Mouse (Mus musculus) heart, embryonic 10.5 days (tissue): ENCODE results near the gene Flna. TPM values are rescaled to one million over a fixed set of nuclear protein-coding genes. Genes with fewer than 3 reads are reported as not detected.

Experiments used
- DNase-seq: peaks from one replicate; pipeline ENCODE4 v3.0.0-alpha.2; 2017; ENCODE audit warnings: low spot score
- H3K27ac ChIP-seq: fragments of 300-500 bp; sonication (generic); 2 replicates; pipeline ENCODE4 v1.5.1; 2016; ENCODE audit warnings: mild to moderate bottlenecking
- H3K27me3 ChIP-seq: fragments of 300-500 bp; sonication (generic); 2 replicates; pipeline ENCODE4 v1.6.1; 2016; ENCODE audit warnings: mild to moderate bottlenecking; ENCODE audit not compliant: poor library complexity, insufficient read depth, severe bottlenecking
- H3K36me3 ChIP-seq: fragments of 300-500 bp; sonication (generic); 2 replicates; pipeline ENCODE4 v1.6.1; 2016; ENCODE audit warnings: mild to moderate bottlenecking, moderate library complexity
- H3K4me1 ChIP-seq: fragments of 300-500 bp; sonication (generic); 2 replicates; pipeline ENCODE4 v1.6.1; 2016; ENCODE audit warnings: mild to moderate bottlenecking
- H3K4me3 ChIP-seq: fragments of 300-500 bp; sonication (generic); 2 replicates; pipeline ENCODE4 v1.5.1; 2016; ENCODE audit warnings: mild to moderate bottlenecking, moderate library complexity
- H3K9me3 ChIP-seq: fragments of 300-500 bp; sonication (generic); 2 replicates; pipeline ENCODE4 v1.6.1; 2016; ENCODE audit warnings: mild to moderate bottlenecking, moderate library complexity
- whole genome bisulfite sequencing: fragments of 180-500 bp; shearing (Covaris S2); methylation state at CpG from one replicate; pipeline ENCODE4 v1.1.7; 2016; 5-methylcytosine and 5-hydroxymethylcytosine counted together
- polyA plus RNA-seq: library from polyadenylated mRNA; unstranded; fragments of >200 nt; fragmentation: Nextera tagmentation; extraction: Ambion mirVana; gene quantifications from 2 replicates; pipeline ENCODE4 v1.2.1, GENCODE M21; 2016

The Flna gene
- polyA plus RNA-seq, 1 experiment from 2014 or later = 236 TPM

GRCm38 (mm10) chrX:74270062-74270901 is 20.7 kb upstream of the Flna start, which contains the start of gene Rpl10:
Gene Rpl10, plus strand, starts transcription at chrX:74270812.
- Histone ChIP-seq H3K27me3 (no peaks in the 10 kb centered on the region), H3K27ac (peak within 1 kb of the TSS; percentile 91), H3K9me3 (no peaks in the 10 kb centered on the region), H3K4me3 (peak within 1 kb of the TSS; percentile 65), H3K36me3 (peaks cover 10% of the 10 kb centered on the region; the same call in 1 of the 2 replicates), H3K4me1 (no peaks in the 10 kb centered on the region)
- DNase-seq = peak; percentile 97
- 14% methylated on average over 42 of the region's 42 CpGs for WGBS

GRCm38 (mm10) chrX:74269736-74270061 is 20.1 kb upstream of the Flna start:
- Histone ChIP-seq H3K27ac (peak overlapping the region; percentile 91), H3K4me3 (peak overlapping the region; percentile 65), H3K27me3 (no peaks in the 10 kb centered on the region), H3K9me3 (no peaks in the 10 kb centered on the region), H3K4me1 (no peaks in the 10 kb centered on the region), H3K36me3 (peaks cover 10% of the 10 kb centered on the region; the same call in 1 of the 2 replicates)
- DNase-seq = no peak
- 28% methylated on average over 3 of the region's 3 CpGs for WGBS

- H3K4me1 ChIP-seq = 0 out of 2 replicates have a peak, but pooled peaks cover 5% of the 10 kb centered on the region
- WGBS = 87% methylated on average over 3 of the region's 3 CpGs
- no peak overlapping the region for H3K27ac ChIP-seq
- H3K36me3 ChIP-seq = peaks cover 22% of the 10 kb centered on the region
- H3K4me3 ChIP-seq = no peak overlapping the region
- no peak for DNase-seq
- no peaks in the 10 kb centered on the region for H3K9me3 ChIP-seq
- H3K27me3 ChIP-seq = no peaks in the 10 kb centered on the region
Measured at GRCm38 (mm10) chrX:74257746-74258145, 8.1 kb upstream of the Flna start.

GRCm38 (mm10) chrX:74254888-74255565 is 5.4 kb upstream of the Flna start:
- H3K4me3 ChIP-seq = peak overlapping the region; percentile 70
- H3K27me3 ChIP-seq = 0 out of 2 replicates have a peak, but pooled peaks cover 3% of the 10 kb centered on the region
- DNase-seq = no peak
- 0 out of 2 replicates have a peak, but pooled peaks cover 5% of the 10 kb centered on the region for H3K4me1 ChIP-seq
- H3K36me3 ChIP-seq = peaks cover 19% of the 10 kb centered on the region
- no peaks in the 10 kb centered on the region for H3K9me3 ChIP-seq
- peak overlapping the region; percentile 91 for H3K27ac ChIP-seq
- 19% methylated on average over 31 of the region's 31 CpGs for WGBS

GRCm38 (mm10) chrX:74254153-74254887 is 4.7 kb upstream of the Flna start, which contains the start of gene Emd:
Gene Emd, plus strand, starts transcription at chrX:74254687.
- H3K4me3 ChIP-seq = peak within 1 kb of the TSS; percentile 70
- H3K36me3 ChIP-seq = peaks cover 18% of the 10 kb centered on the region
- H3K27ac ChIP-seq = peak within 1 kb of the TSS; percentile 91
- 0 out of 2 replicates have a peak, but pooled peaks cover 5% of the 10 kb centered on the region for H3K4me1 ChIP-seq
- DNase-seq = peak; percentile 96
- 26% methylated on average over 39 of the region's 39 CpGs for WGBS
- no peaks in the 10 kb centered on the region for H3K9me3 ChIP-seq
- H3K27me3 ChIP-seq = 0 out of 2 replicates have a peak, but pooled peaks cover 3% of the 10 kb centered on the region

GRCm38 (mm10) chrX:74248651-74249050 is 969 bp downstream of the Flna start:
- Histone ChIP-seq H3K36me3 (peaks cover 3% of the 10 kb centered on the region), H3K27me3 (0 out of 2 replicates have a peak, but pooled peaks cover 3% of the 10 kb centered on the region), H3K4me3 (peak overlapping the region; percentile 57), H3K27ac (peak overlapping the region; percentile 86), H3K9me3 (no peaks in the 10 kb centered on the region), H3K4me1 (no peaks in the 10 kb centered on the region)
- peak; percentile 81 for DNase-seq
- 23% methylated on average over 3 of the region's 3 CpGs for WGBS

GRCm38 (mm10) chrX:74246693-74247092 is 2.9 kb downstream of the Flna start:
- H3K4me3 ChIP-seq = peak overlapping the region; percentile 70
- 25% methylated on average over 15 of the region's 15 CpGs for WGBS
- DNase-seq = no peak
- peak overlapping the region; percentile 92 for H3K27ac ChIP-seq
- no peaks in the 10 kb centered on the region for H3K27me3 ChIP-seq
- no peaks in the 10 kb centered on the region for H3K9me3 ChIP-seq
- no peaks in the 10 kb centered on the region for H3K4me1 ChIP-seq
- peaks cover 22% of the 10 kb centered on the region for H3K36me3 ChIP-seq

GRCm38 (mm10) chrX:74246213-74246681 is 3.4 kb downstream of the Flna start:
- H3K27ac ChIP-seq = peak overlapping the region; percentile 92
- WGBS = 18% methylated on average over 37 of the region's 38 CpGs
- no peaks in the 10 kb centered on the region for H3K4me1 ChIP-seq
- peak; percentile 96 for DNase-seq
- no peaks in the 10 kb centered on the region for H3K27me3 ChIP-seq
- H3K36me3 ChIP-seq = peaks cover 27% of the 10 kb centered on the region
- H3K9me3 ChIP-seq = no peaks in the 10 kb centered on the region
- H3K4me3 ChIP-seq = peak overlapping the region; percentile 70

- WGBS = 20% methylated on average over 21 of the region's 21 CpGs
- H3K27me3 ChIP-seq = no peaks in the 10 kb centered on the region
- peak overlapping the region; percentile 70 for H3K4me3 ChIP-seq
- H3K27ac ChIP-seq = peak overlapping the region; percentile 92
- peaks cover 32% of the 10 kb centered on the region for H3K36me3 ChIP-seq
- H3K9me3 ChIP-seq = no peaks in the 10 kb centered on the region
- H3K4me1 ChIP-seq = no peaks in the 10 kb centered on the region
- peak; percentile 85 for DNase-seq
Measured at GRCm38 (mm10) chrX:74245687-74246086, 3.9 kb downstream of the Flna start.

- Histone ChIP-seq H3K4me3 (peak overlapping the region; percentile 70), H3K9me3 (no peaks in the 10 kb centered on the region), H3K27ac (peak overlapping the region; percentile 92), H3K27me3 (no peaks in the 10 kb centered on the region), H3K36me3 (peaks cover 38% of the 10 kb centered on the region), H3K4me1 (no peaks in the 10 kb centered on the region)
- 29% methylated on average over 1 of the region's 1 CpGs for WGBS
- no peak for DNase-seq
Measured at GRCm38 (mm10) chrX:74245107-74245506, 4.5 kb downstream of the Flna start.

GRCm38 (mm10) chrX:74244614-74245083 is 5.0 kb downstream of the Flna start:
- no peaks in the 10 kb centered on the region for H3K4me1 ChIP-seq
- H3K27me3 ChIP-seq = no peaks in the 10 kb centered on the region
- H3K9me3 ChIP-seq = no peaks in the 10 kb centered on the region
- peak; percentile 89 for DNase-seq
- H3K36me3 ChIP-seq = peaks cover 43% of the 10 kb centered on the region
- 26% methylated on average over 3 of the region's 3 CpGs for WGBS
- peak overlapping the region; percentile 92 for H3K27ac ChIP-seq
- peak overlapping the region; percentile 70 for H3K4me3 ChIP-seq

- peak overlapping the region; percentile 70 for H3K4me3 ChIP-seq
- peak overlapping the region; percentile 85 for H3K27ac ChIP-seq
- H3K27me3 ChIP-seq = no peaks in the 10 kb centered on the region
- no peaks in the 10 kb centered on the region for H3K9me3 ChIP-seq
- peaks cover 51% of the 10 kb centered on the region for H3K36me3 ChIP-seq
- no peaks in the 10 kb centered on the region for H3K4me1 ChIP-seq
- DNase-seq = no peak
- WGBS = 50% methylated on average over 3 of the region's 3 CpGs
Measured at GRCm38 (mm10) chrX:74243807-74244206, 5.8 kb downstream of the Flna start.
